Mouse (Mus musculus): ENCODE results near the gene Elfn1.
"Not testable (repeated sequence)": the region's sequence is repeated elsewhere in the genome, so short reads cannot be mapped to it uniquely, and the experiment has no call there.

Gene Elfn1

DNA sequence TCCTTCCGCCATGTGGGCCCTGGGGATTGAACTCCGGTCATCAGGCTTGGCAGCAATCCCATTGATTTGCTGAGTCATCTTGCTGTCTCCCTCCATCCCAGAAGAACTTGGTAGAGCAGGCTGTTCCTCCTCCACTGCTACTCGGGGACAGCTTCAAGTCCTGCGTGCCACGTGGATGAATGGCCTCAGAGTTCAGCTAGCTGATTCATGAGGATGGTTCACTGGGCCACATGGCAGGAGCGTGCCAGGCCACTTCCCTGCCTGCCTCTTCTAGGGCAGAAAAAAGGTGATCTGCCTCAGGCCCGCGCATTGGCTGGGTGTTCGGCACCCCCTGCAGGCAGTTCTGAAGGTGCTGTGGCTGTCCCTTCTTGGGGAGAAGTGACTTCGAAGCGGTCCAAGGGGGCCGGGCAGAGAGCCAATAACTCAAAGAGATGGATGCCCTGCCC, 62.5 kb downstream of the Elfn1 start:
- DNase-seq (ENCODE audit: low spot score in 2 of 2), result no peak

DNA sequence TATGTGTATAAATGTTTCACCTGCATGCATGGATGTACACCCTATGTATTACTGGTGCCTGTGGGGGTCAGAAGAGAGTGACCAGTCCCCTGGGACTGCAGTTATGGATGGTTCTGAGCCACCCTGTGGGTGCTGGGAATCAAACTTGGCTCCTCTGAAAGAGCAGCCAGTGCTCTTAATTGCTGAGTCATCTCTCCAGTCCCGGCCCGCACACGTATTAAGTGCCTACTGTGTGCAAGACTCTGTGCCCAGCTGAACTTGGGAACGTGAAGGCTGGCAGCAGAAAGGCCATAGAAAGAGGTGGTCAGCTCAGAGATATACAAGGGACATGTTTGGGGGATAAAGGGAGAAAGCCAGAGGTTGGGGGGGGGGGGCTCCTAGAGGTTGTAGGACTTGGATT, 68.8 kb downstream of the Elfn1 start:
- DNase-seq (ENCODE audit: low spot score in 2 of 2), result no peak

DNA sequence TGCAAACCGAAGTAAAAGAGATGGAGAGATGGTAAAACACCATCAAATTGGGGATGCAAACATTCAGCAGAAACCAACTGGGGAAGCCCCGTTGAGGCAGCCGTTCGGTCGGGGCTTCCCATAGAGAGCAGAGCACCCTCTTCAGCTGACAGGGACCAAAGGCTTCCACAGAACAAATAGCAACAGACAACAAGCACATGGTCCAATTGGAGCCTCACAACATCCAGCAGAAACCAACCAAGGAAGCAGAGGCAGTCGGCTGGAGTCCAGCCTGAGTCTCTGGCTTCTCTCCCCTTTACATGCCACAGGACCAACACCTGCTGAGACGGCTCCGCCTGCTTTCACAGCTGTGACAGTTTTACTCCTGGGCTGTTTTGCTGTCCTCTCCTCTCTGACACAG, 69.7 kb downstream of the Elfn1 start:
- no peak for DNase-seq (ENCODE audit: low spot score in 2 of 2)

DNA sequence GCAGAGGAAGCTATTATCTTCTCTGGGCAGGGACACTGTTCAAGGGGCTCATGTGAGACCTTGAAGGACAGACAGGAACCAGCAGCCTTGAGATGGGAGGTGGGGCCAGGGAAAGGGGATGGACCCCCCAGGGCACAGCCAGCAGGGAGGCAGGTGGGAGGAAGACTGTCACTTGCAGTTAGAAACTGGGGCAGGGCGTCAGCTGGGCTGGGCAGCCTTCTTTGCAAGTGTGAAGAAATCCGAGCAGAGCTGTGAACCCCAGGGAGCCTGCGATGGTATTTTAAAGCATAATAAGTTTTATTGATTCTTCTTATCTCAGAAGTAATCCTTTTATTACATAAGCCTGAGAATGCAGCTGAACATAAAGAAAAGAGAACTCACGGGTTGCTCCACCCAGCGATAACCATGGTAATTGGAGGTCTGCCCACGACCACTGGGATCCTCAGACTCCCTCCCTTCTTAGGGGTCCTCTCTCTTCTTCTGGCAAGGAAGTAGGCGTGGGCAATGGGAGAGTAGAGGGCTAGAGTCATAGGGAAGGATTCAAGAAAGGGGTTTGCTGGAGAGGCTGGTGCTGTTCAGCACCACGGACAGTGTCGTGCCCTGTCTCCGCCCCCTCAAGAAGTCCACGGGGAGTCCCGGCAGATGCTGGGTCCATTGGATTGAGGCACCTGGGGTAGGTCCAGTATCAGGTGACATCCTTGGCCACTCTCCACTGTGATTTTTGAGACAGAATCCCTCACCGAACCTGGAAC, 71.0 kb downstream of the Elfn1 start:
- DNase-seq (ENCODE audit: low spot score in 2 of 2), result peak in 1 of 2 experiments; percentile 24

DNA sequence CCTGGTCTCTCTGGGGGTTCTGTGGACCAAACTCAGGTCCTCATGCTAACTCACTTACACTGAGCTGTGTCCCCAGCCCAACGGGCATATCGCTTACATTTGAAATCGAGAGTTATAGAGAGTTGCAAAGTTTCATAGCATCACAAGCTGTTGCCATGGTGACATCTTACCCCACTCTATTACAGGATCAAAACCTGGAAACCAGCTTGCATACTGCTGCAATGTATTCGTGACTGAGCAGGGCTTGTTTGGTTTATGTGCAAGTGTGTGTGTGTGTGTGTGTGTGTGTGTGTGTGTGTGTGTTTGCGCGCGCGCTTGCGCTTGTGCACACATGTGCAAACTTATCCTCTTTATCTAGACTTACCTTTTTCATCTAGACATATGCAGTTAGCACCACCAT, 71.6 kb downstream of the Elfn1 start:
- peak; percentile 23 to 32 for DNase-seq (ENCODE audit: low spot score in 2 of 2)

DNA sequence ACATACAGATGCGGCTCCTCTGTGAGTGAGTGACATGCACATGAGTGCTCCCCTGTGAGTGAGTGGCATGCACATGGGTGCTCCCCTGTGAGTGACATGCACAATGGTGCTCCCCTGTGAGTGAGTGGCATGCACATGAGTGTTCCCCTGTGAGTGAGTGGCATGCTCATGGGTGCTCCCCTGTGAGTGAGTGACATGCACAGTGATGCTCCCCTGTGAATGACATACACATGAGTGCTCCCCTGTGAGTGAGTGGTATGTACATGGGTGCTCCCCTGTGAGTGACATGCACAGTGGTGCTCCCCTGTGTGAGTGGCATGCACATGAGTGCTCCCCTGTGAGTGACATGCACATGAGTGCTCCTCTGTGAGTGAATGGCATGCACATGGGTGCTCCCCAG, 74.2 kb downstream of the Elfn1 start:
- no peak for DNase-seq (ENCODE audit: low spot score in 2 of 2)

DNA sequence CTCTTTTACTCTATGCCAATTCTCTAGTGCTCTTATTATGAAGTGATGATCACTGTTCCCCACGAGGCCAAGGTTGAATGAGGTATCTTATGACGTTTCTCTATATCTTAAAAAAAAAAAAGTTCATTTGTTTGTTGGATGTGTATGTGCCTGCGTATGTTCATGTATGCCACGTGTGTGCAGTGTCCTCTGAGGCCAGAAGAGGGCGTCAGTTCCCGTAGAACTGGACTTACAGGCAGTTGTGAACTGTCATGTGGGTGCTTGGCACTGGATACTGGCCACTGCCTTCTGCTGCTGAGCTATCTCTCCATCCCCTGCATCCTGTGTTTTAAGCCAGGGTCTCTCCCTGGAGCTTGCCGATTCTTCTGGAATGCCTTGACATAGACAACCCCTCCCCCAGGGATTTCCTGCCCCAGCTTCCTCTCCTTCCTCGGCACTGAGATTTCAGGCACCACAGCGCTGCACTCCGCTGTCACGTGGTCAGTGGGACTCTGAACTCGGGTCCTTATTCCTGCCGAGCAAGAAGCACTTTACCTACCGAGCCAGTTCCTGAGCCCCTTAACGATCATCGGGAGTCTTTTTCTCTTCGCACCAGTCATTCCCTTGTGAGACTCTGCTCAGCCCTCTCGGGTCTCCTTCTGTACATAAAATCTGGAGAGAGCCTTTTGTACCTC, 77.5 kb downstream of the Elfn1 start:
- DNase-seq (ENCODE audit: low spot score in 2 of 2), result no peak

DNA sequence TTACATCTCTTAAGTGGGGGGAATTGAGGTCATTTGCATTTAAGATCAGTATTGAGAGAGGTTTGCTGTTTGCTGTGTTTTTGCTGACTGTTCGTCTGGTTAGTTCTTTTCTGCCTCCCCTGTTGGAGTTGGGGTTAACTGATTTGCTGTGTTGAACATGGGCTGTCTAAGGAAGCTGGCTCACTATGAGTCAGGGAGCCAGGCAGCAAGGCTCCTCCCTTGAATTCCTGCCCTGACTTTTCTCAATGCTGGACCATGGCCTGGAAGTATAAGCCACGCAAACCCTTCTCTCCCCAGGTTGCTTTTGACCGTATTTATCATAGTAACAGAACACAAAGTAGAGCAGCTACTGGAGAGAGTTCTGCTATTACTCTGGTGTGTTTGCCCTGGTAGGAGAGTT, 83.8 kb downstream of the Elfn1 start:
- no peak for DNase-seq (ENCODE audit: low spot score in 2 of 2)

DNA sequence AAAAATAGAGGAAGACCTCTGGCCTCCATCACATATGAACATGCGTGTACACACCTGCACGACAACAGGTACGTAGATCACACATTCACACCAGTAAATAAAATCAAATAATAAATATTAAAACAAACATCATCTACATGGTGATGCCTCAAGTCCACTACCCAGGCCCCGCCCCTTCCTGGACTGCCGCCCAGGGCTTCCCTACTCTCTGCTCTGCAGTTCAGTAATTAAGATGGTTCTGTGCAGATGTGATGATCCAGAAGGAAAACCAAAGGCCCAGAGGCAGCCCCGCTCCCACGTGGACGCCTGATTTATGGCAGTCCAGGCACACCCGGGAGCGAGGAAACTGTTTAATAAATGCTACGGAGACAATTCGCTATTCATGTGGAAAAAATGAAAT, 90.6 kb downstream of the Elfn1 start:
- not testable (repeated sequence) for DNase-seq (ENCODE audit: low spot score in 2 of 2)

DNA sequence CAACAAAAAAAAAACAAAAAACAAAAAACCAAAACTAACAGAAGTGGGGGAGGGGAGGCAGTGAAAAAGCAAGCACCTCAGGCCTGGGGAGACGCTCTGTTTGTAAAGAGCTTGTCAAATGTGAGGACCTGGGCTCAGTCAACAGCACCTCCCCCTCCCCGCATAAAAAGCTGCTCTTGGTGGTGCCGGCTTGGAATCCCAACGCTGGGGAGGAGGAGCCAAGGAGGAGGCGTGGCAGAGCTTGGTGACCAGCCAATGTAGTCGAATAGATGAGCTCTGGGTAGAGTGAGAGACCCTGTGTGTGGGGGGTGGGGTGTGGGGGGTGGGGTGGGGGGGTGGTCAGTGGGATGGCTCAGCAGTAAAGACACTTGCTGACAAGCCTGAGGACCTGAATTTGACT, 91.2 kb downstream of the Elfn1 start:
- no peak for DNase-seq (ENCODE audit: low spot score in 2 of 2)

DNA sequence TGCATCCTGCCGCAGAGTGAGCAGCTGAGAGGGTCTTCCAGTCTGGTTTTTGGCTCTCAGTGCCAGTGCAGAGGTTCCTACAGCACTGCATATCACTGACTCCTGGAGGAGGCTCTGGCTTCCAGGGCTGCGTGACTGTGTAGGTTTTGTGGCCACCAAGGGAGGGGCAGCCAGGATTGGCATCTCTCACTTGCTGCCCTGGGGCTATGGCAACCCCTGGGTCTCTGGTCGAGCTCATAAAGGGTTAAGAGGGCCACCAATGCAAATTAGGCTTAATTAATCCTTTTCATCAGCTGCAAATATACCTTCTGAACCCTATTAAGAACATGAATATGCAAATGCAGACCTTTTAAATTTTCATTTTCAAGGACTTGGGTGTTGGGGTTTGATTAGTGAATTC, 94.8 kb downstream of the Elfn1 start:
- DNase-seq (ENCODE audit: low spot score in 2 of 2), result no peak

DNA sequence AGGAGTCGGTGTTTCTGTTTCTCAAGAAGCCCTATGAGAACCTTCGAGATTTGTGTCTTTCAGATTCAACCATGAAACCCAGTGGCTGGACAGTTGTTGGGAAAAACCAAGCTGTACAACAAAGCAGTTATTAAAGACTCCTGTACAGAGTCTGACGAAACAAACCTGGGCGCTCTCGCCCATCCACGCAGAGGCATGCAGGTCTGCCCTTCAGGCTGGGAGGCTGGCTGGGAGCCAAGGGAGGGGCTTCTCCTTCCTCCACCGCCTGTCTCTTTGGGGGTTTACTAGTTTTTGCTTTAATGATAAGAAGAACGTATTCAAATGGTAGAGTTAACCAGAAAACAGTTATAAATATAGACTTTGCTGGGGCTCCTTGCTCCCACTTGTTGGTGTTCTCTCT, 99.1 kb downstream of the Elfn1 start:
- no peak for DNase-seq (ENCODE audit: low spot score in 2 of 2)

DNA sequence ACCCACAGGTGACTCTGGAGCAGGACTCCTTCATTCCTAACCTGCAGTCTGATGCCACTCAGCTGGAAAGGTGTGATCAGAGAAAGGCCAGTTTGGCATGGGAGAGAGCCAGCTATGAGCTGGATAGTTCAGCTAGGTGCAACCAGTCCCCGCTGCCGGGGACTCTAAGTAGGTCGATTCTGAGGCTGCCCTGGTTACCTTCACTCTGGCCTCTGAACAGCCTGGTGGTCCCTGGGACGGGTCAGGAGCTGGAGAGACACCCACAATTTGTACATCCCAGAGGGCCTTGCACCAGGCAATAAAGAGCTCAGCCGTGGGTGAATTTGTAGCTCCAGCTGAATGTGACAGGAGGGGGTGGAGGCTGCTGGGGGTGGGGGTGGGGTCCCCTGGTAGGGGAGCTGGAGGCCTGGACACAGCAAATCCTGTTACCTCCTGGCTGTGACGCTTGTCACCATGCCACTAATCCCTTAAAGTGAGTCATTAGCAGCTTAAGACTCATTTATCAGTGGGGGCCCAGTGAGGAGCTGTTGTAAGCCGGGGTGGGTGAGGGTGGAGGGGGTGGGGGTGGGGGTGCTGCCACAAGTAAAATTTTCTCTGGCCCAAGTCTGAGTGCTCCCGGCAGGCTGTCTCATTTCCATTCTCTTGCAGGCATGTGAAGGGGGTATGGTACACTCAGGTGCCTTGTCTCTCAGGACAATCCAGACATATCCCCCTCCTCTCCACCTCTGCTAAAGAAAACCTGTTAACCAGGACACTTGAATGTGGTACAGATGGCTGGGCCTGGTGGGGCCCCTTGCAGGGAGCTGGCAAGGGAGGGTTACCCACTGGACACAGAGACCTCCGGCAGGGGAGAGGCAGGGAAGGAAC, 100.1 kb downstream of the Elfn1 start:
- no peak for DNase-seq (ENCODE audit: low spot score in 2 of 2)

DNA sequence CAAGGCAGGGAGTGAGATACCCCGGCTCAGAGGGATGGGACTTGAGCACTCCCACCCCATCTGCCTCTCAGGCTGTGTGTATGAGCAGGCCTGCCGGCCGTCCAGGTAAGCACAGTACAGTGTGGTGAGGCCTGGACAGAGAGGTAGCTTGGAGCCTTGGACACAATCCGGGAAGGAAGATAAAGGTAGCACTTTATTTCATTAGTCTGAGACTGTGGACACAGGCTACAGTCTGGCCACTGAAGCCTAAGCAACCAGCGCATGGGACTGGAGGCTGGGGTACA, 100.7 kb downstream of the Elfn1 start:
- DNase-seq (ENCODE audit: low spot score in 2 of 2), result no peak

DNA sequence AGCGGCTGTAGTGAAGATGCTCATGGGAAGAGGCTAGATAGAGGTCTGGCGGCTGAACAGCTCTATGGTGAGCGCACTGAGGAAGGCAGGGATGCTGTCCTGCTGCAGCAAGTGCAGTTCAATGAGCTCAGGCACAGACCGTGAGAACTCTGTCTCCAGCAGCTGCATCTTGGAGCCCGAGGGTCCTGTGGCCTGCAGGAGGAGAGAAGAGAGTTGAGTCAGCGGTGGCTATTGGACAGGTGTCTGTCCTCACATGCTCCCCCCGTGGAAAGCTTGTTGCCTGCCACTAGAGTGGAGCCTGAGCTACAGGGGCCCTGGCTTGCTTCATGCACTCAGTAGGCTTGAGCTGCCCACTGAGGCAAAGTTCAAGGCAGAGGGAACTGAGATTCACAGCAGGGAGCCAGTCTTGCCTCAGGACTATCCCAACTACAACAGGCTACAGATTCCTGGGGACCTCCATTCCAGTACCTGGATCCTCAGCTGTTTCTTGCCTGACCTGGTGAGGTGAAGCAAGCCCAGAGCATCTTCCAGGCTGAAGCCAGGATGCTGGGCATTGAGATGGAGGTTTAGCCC, 101.4 kb downstream of the Elfn1 start:
- DNase-seq (ENCODE audit: low spot score in 2 of 2), result no peak

DNA sequence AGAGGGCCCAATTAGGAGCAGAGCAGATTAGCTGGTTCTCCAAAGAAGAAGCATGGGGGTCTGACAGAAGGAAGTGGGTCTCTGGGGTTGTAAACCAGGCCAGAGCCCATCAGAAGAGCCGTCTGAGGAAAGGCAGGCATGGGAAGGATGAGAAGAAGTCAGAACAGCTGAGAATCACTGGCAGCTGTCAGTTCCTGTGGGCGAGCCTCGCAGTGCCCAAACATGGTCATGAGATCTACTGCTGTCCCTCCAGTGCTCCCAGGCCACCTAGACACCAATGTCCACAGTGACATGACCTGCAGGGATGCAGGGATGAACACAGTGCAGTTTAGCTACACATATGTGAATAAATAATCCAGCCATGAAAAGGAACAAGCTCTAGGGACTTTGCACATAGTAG, 102.7 kb downstream of the Elfn1 start:
- no peak for DNase-seq (ENCODE audit: low spot score in 2 of 2)

DNA sequence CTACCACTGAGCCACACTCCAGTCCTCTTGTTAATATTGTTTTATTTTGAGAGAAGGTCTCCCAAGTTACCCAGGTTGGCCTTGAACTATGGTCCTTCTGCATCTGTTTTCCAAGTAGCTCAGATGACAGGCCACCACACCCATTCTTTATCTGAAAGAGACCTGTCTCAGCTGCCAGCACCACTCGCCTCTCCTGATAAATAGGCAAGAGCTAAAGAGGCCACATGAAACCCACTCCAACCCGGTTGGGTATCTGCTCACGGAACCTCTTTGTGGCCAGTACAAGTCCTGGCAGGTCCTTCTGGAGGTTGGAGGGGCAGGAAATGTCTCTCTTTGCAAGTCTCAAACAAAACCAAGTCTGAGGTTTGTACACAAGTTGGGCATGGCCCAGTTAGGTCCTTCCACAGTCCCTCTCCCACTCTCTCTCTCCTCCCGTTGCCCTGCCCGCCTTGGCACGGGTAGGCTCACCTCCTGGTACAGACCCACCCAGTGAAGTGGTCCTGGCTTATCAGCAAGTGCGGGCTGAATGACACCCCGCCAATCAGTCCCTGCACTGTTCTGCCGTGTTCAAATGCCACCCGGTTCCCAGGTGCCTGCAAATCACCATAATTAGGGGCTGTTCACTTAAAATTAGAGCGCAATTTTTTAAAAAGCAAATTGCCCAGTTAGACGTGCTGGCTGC, 104.7 kb downstream of the Elfn1 start:
- DNase-seq (ENCODE audit: low spot score in 2 of 2), result no peak

DNA sequence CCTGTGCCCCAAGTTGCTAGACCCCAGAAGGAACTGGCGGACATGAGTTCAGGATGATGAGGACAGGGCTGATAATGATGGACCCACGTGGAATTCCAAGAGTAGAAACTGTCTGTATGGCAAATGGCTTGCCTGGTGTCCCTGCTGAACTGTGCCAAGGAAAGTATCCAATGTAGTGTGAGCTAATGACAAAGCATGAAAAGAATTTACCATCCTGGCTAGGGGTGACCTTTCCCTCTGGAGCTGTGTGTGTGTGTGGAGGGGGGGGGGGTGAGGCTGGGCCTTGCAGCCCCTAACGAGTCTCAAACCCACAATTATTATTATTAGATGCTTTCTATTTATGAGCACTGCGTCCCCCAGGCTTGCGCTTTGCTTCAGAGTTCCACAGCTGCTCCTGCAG, 105.9 kb downstream of the Elfn1 start:
- no peak for DNase-seq (ENCODE audit: low spot score in 2 of 2)

DNA sequence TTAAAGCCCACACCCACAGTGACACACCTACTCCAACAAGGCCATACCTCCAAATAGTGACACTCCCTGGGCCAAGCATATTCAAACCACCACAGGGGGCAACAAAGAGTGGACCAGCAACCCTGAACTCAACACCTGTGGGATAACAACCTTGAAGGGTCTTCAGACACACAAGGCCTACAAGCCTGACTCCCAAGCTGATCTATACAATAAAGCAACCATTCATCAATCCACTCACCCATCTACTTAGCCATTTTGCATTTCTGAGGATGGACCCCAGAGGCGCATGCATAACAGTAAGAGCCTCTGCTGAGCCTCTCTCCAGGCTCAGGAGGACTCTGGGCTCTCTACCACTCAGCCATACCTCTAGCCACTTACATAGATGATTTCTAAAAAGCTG, 109.2 kb downstream of the Elfn1 start:
- DNase-seq (ENCODE audit: low spot score in 2 of 2), result no peak

DNA sequence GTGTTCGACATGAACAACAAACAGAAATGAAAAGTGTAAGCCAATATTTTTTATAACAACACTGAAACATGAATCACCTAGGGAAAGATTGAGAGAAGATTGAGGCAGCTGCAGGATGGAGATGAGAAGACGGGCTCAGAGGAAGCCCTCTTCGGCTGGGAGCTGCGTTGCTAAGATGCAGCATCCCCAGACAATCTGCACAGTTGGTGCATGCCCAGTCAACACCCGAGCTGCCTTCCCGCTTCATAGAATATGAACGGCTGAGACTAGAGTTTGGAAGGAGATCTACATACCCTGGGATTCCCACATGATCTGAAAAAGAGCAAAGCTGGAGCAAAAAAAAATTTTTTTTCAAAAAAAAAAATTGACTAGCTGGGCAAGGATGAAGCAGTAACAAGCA, 111.0 kb downstream of the Elfn1 start:
- DNase-seq (ENCODE audit: low spot score in 2 of 2), result peak in 1 of 2 experiments; percentile 12

DNA sequence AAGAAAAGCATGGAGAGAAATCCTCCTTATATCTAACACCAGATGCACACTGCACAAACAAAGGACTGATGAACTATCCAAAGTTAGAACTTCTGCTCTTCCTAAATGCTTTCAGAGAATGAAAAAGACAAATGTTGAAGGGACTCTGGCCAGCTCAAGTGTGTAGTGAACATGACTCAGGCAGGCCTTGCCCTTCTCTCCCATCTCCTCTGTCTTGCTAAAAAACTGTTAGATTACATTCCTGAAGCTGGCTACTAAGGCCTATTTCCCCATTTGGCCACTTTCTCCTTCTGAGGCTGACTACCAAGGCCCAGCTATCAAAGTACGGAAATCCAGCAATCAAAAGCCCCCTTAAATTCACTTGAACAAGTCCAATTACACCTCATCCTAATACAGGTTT, 111.9 kb downstream of the Elfn1 start:
- DNase-seq (ENCODE audit: low spot score in 2 of 2), result no peak

DNA sequence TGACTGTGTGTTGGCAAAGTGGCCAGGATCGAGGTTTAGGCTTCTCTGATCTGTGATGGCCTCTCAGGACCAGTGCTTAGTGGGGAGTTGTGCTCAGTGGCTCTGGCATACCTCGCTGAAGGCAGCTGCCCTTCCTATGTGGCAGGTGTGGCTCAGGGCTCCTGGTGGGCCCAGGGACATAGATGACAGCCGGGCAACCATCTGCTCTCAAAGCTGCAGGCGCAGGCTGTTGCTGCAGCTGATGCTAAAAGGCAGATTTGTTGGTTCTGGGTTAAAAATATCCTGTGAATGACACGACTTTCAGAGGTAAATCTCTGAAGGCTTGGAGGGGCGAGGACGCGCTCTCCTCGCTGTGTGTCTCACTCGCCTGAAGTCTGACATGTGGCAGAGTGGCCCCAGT, 114.0 kb downstream of the Elfn1 start:
- peak in 1 of 2 experiments; percentile 33 for DNase-seq (ENCODE audit: low spot score in 2 of 2)

Data from left cerebral cortex, adult 9 months (tissue).